Mouse (Mus musculus) G1E (cell line): Measurements from ENCODE around the gene Tma7.

Experiments
- CTCF ChIP-seq: IDR thresholded peaks from 2 replicates; pipeline ENCODE4 v1.5.1; 2012; ENCODE audit warnings: low read depth, low read length, inconsistent platforms, mixed read lengths
- GATA1 ChIP-seq: IDR thresholded peaks from 2 replicates; pipeline ENCODE4 v1.6.1; 2012; ENCODE audit warnings: borderline replicate concordance, low read length, inconsistent platforms, mixed read lengths
- GATA2 ChIP-seq: IDR thresholded peaks from 2 replicates; pipeline ENCODE4 v1.6.1; 2012; ENCODE audit warnings: low read depth, low read length, inconsistent platforms, borderline replicate concordance
- POLR2AphosphoS5 ChIP-seq: IDR thresholded peaks from 2 replicates; pipeline ENCODE4 v1.6.1; 2012; ENCODE audit warnings: low read depth, low read length, inconsistent platforms; ENCODE audit not compliant: insufficient replicate concordance

GRCm38 (mm10) chr9:109125043-109125442 is 42.7 kb upstream of the Tma7 start:
- TF ChIP-seq CTCF = no peak
- no peak for TF ChIP-seq GATA2
- no peak for TF ChIP-seq GATA1
- TF ChIP-seq POLR2AphosphoS5 = no peak
